Mouse (Mus musculus) liver, postnatal 0 days (tissue): ENCODE results near the gene Cep128.

Experiments used
- CTCF ChIP-seq: sonication (generic); IDR thresholded peaks from 2 replicates; pipeline ENCODE4 v1.5.1; 2016; ENCODE audit warnings: antibody characterized with exemption, low read depth
- EP300 ChIP-seq: IDR thresholded peaks from 2 replicates; pipeline ENCODE4 v1.6.1; 2016; ENCODE audit warnings: antibody characterized with exemption, low read depth, mild to moderate bottlenecking

GRCm38 (mm10) chr12:91067083-91067441 is 317.1 kb downstream of the Cep128 start:
- TF ChIP-seq CTCF (no peak), EP300 (no peak)
